Mouse (Mus musculus): ENCODE results near the gene Myh9. TPM values are rescaled to one million over a fixed set of nuclear protein-coding genes. Genes with fewer than 3 reads are reported as not detected.
A peak's percentile ranks its signal among the peaks of the same experiment; 100 is the strongest.

Gene Myh9
- total RNA-seq (2021) = 100 to 1,000 TPM in 1 of 2 experiments, 10 to 100 TPM in 1; 96.9 to 111 TPM
- long read RNA-seq, experiment 1, full-length matches to known transcripts = 3 of 20 reads
- long read RNA-seq, experiment 1, partial matches to known transcripts = 13 of 20 reads
- long read RNA-seq, experiment 1, other reads (novel, unspliced or antisense) = 4 of 20 reads
- long read RNA-seq, experiment 2, full-length matches to known transcripts = 16 of 26 reads
- long read RNA-seq, experiment 2, partial matches to known transcripts = 8 of 26 reads
- long read RNA-seq, experiment 2, other reads (novel, unspliced or antisense) = 2 of 26 reads

GRCm38 (mm10) chr15:77842047-77842843 lies at the start of gene Myh9:
Myh9 (minus strand) TSS chr15:77842175.
- DNase-seq = peak; percentile 99
- intact Hi-C loops (cut with DNase I; ENCODE audit: low total_unique reads) = no loop called here

DNA sequence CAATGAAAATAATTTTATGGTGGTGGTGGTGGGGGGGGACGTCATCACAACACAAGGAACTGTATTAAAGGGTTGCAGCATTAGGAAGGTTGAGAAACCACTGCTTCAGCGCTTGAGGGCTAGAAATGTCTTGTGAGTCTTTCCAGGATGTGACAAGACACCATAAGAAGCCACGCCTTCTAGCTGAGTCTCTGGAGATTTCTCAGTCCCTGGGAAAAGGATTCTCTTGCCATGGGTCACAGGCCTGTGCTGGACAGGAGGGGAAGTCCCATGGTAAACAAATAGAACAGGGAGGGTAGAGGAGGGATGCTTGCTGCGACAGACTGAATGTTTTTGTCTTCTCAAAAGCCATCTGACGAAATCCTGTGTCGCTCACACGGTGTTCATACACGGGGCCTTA lies 49.8 kb upstream of the Myh9 start:
- intact Hi-C loops (cut with DNase I; ENCODE audit: low total_unique reads) = no loop called here
- DNase-seq = peak; percentile 10

DNA sequence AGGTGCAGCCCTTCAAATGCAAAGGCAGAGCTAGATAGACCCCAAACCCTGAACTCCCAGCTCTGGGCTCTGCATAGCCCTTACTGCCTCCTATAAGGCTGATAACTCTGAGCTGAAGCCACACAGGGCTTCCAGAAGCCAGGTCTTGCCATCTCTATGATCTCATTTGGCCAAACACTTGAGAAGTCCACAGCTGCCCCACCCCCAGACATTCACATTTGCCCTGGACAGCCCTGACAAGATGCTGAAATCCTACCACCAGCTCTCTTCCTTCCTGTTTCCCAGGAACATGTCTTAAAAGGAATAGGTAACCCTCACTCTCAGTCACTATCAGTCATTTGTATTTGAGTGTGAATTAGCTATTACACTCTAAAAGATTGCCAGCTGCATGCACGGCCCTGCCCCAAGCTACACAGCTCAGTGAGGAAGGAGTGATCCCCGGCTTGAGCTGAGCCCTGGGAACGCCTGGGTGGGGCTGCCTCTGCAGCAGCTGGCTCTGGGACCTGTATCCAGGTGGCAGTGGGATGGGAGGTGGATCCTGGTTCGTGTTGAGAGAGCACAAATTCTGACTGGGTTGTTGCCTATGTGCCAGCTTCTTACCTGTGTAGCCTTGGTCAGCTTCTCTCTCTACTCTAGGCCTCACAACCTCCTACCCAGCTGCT lies 47.9 kb upstream of the Myh9 start:
- intact Hi-C loops (cut with DNase I; ENCODE audit: low total_unique reads) = no loop called here
- DNase-seq = no peak

- intact Hi-C loops (cut with DNase I; ENCODE audit: low total_unique reads) = no loop called here
- DNase-seq = peak; percentile 14
Observed at GRCm38 (mm10) chr15:77888286-77888685, 46.3 kb upstream of the Myh9 start.

GRCm38 (mm10) chr15:77887093-77887488 lies 45.1 kb upstream of the Myh9 start:
- peak; percentile 1 for DNase-seq
- intact Hi-C loops (cut with DNase I; ENCODE audit: low total_unique reads) = no loop called here

GRCm38 (mm10) chr15:77886369-77887092 lies 44.6 kb upstream of the Myh9 start:
- intact Hi-C loops (cut with DNase I; ENCODE audit: low total_unique reads) = no loop called here
- no peak for DNase-seq

DNA sequence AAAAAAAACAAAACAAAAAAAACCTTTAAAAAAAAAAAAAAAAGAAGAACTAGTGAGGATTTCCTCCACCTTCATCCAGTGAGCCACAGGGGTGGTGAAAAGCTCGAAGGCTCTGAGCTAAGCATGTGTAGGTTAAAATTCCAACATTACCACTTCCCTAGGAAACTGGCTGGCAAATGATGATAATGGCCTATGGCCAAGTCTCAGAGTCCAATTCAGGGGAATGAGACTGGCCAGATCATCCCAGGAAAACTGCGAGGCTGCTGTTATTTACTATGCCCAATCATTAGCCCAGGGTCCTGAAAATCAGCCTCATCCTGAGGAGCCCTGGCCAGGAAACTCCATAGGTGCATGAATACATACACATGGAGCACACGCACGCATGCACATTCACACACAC lies 44.0 kb upstream of the Myh9 start:
- no peak for DNase-seq
- intact Hi-C loops (cut with DNase I; ENCODE audit: low total_unique reads) = no loop called here

GRCm38 (mm10) chr15:77885159-77885558 lies 43.2 kb upstream of the Myh9 start:
- no peak for DNase-seq
- intact Hi-C loops (cut with DNase I; ENCODE audit: low total_unique reads) = no loop called here

DNA sequence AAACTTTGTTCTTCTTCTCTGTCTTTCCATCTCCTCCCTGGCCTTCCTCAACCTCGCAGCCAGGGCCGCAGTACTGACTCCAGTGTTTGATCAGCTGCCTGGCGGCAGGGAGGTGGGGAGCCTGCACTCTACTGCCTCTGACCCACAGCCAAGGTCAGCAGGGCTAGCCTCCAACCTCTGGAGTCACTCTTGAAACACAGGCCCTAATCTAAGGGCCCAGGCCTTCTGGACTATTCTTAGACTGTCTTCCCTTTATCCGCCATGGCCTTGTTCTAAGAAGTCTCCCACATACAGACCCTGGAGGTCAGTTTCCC lies 41.7 kb upstream of the Myh9 start:
- intact Hi-C loops (cut with DNase I; ENCODE audit: low total_unique reads) = no loop called here
- no peak for DNase-seq

- peak; percentile 53 for DNase-seq
- intact Hi-C loops (cut with DNase I; ENCODE audit: low total_unique reads) = no loop called here
Observed at GRCm38 (mm10) chr15:77882797-77883696, 41.1 kb upstream of the Myh9 start.

DNA sequence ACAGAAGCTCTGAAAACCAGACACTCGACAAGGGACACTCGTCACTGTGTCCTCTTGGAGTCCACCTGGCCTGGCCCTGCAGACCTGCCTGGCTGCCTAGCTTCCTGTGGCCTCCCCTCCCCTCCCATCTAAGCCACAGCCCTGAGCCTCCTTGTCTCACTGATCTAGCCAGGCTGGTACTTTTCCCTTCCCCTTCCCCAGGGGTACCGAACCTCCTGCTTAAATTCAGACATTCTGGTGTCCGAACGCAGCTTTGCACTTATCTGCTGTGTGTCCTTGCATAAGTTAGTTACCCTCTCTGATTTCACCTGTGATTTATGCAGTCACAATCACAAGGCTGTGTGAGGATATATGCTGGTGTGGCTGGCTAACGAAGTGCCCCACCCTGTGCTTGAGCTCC lies 40.3 kb upstream of the Myh9 start:
- no peak for DNase-seq
- intact Hi-C loops (cut with DNase I; ENCODE audit: low total_unique reads) = no loop called here

DNA sequence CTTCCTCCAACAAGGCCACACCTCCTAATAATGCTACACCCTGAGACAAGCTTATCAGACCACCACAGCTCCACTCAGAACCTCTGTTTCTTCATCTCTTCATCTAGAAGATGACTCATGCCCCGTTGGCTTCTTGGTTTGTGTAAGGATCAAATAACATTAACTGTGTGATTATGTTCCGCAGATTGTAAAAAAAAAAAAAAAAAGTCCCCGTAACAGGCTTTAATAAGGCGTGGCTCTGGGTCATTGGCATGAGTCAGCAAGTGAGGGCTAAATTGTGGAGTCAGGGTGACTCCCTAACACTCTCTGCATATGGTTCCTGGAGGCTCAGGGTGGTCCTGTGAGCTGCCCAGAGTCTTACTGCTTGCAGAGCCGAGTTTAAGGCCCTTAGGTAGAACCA lies 39.7 kb upstream of the Myh9 start:
- DNase-seq = no peak
- intact Hi-C loops (cut with DNase I; ENCODE audit: low total_unique reads) = no loop called here

- no peak for DNase-seq
- intact Hi-C loops (cut with DNase I; ENCODE audit: low total_unique reads) = no loop called here
Observed at GRCm38 (mm10) chr15:77880738-77881137, 38.8 kb upstream of the Myh9 start.

- DNase-seq = no peak
- intact Hi-C loops (cut with DNase I; ENCODE audit: low total_unique reads) = no loop called here
Observed at GRCm38 (mm10) chr15:77879756-77880155, 37.8 kb upstream of the Myh9 start.

GRCm38 (mm10) chr15:77877209-77877608 lies 35.2 kb upstream of the Myh9 start:
- no peak for DNase-seq
- intact Hi-C loops (cut with DNase I; ENCODE audit: low total_unique reads) = no loop called here

DNA sequence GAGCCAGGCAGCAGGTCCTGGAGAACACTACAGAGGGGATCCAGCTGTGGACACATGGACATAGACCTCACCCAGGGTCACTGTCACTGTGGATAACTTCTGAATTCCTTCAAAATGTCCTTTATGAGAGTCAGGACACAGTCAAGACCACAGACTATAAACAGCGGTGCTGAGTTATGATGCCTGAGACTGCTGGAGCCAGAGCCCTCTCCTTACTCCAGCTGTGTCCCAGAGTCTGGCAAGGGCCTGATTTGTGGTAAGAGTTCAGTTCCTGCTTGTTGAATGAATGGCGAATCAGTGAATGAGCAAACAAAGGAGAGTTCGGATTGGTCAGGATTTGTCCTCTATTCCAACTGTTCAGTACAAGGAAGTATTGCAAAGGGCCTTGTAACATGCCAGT lies 34.7 kb upstream of the Myh9 start:
- no peak for DNase-seq
- intact Hi-C loops (cut with DNase I; ENCODE audit: low total_unique reads) = no loop called here

- DNase-seq = no peak
- intact Hi-C loops (cut with DNase I; ENCODE audit: low total_unique reads) = no loop called here
Observed at GRCm38 (mm10) chr15:77875953-77876352, 34.0 kb upstream of the Myh9 start.

GRCm38 (mm10) chr15:77874807-77875206 lies 32.8 kb upstream of the Myh9 start:
- intact Hi-C loops (cut with DNase I; ENCODE audit: low total_unique reads) = no loop called here
- no peak for DNase-seq

- no peak for DNase-seq
- intact Hi-C loops (cut with DNase I; ENCODE audit: low total_unique reads) = no loop called here
Observed at GRCm38 (mm10) chr15:77874310-77874709, 32.3 kb upstream of the Myh9 start.
